Mouse (Mus musculus) myocyte (in vitro differentiated cells): ENCODE data around the gene H1f0. TPM values are rescaled to one million over a fixed set of nuclear protein-coding genes. Genes with fewer than 3 reads are reported as not detected.

ENCODE experiments used
- H3K27me3 ChIP-seq: one replicate; pipeline ENCODE4 v1.6.1; 2011; ENCODE audit not compliant: control insufficient read depth, insufficient read depth, insufficient read length
- H3K36me3 ChIP-seq: one replicate; pipeline ENCODE4 v1.6.1; 2011; ENCODE audit not compliant: control insufficient read depth, insufficient read depth
- H3K4me2 ChIP-seq: one replicate; pipeline ENCODE4 v1.6.1; 2011; ENCODE audit warnings: low read depth, control low read depth
- H3K4me3 ChIP-seq: one replicate; pipeline ENCODE4 v1.5.1; 2011; ENCODE audit warnings: mild to moderate bottlenecking, control low read depth, moderate library complexity
- H3K79me2 ChIP-seq: one replicate; pipeline ENCODE4 v1.6.1; 2011; ENCODE audit not compliant: control insufficient read depth, insufficient read depth
- H3ac ChIP-seq: one replicate; pipeline ENCODE4 v1.6.1; 2011; ENCODE audit not compliant: control insufficient read depth, insufficient read length
- CEBPB ChIP-seq: IDR thresholded peaks from 2 replicates; pipeline ENCODE4 v1.6.1; 2011; ENCODE audit warnings: mild to moderate bottlenecking, moderate library complexity; ENCODE audit not compliant: poor library complexity, insufficient read depth, severe bottlenecking
- E2F4 ChIP-seq: IDR thresholded peaks from one replicate; pipeline ENCODE4 v1.6.1; 2011; ENCODE audit warnings: mild to moderate bottlenecking, control low read depth, moderate library complexity; ENCODE audit not compliant: insufficient read depth
- MAX ChIP-seq: IDR thresholded peaks from one replicate; pipeline ENCODE4 v1.6.1; 2011; ENCODE audit warnings: low read depth, mild to moderate bottlenecking, control low read depth
- MYOD1 ChIP-seq, 3 experiments: IDR thresholded peaks; one replicate each; pipeline ENCODE4 v1.6.1; 2011; ENCODE audit warnings: control low read depth in 2 of 3, low read depth in 2 of 3, mild to moderate bottlenecking in 2 of 3, moderate library complexity in 1 of 3; ENCODE audit not compliant: insufficient read length in 2 of 3, control insufficient read depth in 1 of 3
- MYOG ChIP-seq, 3 experiments: IDR thresholded peaks; one replicate each; pipeline ENCODE4 v1.6.1; 2011; ENCODE audit warnings: control low read depth in 2 of 3, low read depth in 2 of 3, mild to moderate bottlenecking in 2 of 3; ENCODE audit not compliant: insufficient read length in 2 of 3, control insufficient read depth in 1 of 3, insufficient read depth in 1 of 3
- POLR2A ChIP-seq: IDR thresholded peaks from one replicate; pipeline ENCODE4 v1.6.1; 2011; ENCODE audit warnings: low read depth, mild to moderate bottlenecking, control low read depth, moderate library complexity; ENCODE audit not compliant: insufficient read length
- POLR2AphosphoS2 ChIP-seq: IDR thresholded peaks from one replicate; pipeline ENCODE4 v1.6.1; 2011; ENCODE audit warnings: low read depth, control low read depth; ENCODE audit not compliant: insufficient read length
- REST ChIP-seq: IDR thresholded peaks from one replicate; pipeline ENCODE4 v1.6.1; 2011; ENCODE audit warnings: mild to moderate bottlenecking, control low read depth, moderate library complexity; ENCODE audit not compliant: insufficient read depth, insufficient read length
- SRF ChIP-seq: IDR thresholded peaks from one replicate; pipeline ENCODE4 v1.6.1; 2011; ENCODE audit warnings: low read depth; ENCODE audit not compliant: control insufficient read depth, insufficient read length
- TCF12 ChIP-seq: IDR thresholded peaks from one replicate; pipeline ENCODE4 v1.6.1; 2011; ENCODE audit warnings: mild to moderate bottlenecking, control low read depth; ENCODE audit not compliant: poor library complexity, insufficient read depth, severe bottlenecking
- TCF3 ChIP-seq: IDR thresholded peaks from one replicate; pipeline ENCODE4 v1.6.1; 2011; ENCODE audit warnings: low read depth, control low read depth; ENCODE audit not compliant: insufficient read length
- USF1 ChIP-seq: IDR thresholded peaks from one replicate; pipeline ENCODE4 v1.6.1; 2011; ENCODE audit warnings: low read depth, mild to moderate bottlenecking, control low read depth, moderate library complexity
- polyA plus RNA-seq: library from polyadenylated mRNA; unstranded; fragments of >200 nt; fragmentation: generic; extraction: Trizol; gene quantifications from one replicate; pipeline ENCODE4 v1.2.1, GENCODE M21; 2012; ENCODE audit warnings: missing spikeins

H1f0 gene
- polyA plus RNA-seq, 1 experiment = 423 TPM

GRCm38 (mm10) chr15:78995916-78996315 lies 32.3 kb upstream of the H1f0 start:
- no peak overlapping the region for H3K4me3 ChIP-seq
- no peak overlapping the region for H3ac ChIP-seq
- no peak overlapping the region for H3K4me2 ChIP-seq
- no peaks in the 10 kb centered on the region for H3K36me3 ChIP-seq
- no peaks in the 10 kb centered on the region for H3K79me2 ChIP-seq
- no peaks in the 10 kb centered on the region for H3K27me3 ChIP-seq
- TF ChIP-seq TCF12 = no peak
- TF ChIP-seq MYOG (IDR thresholded peaks at IDR 0.05; ENCODE audit: control insufficient read depth in 1 of 3, insufficient read depth in 1 of 3, insufficient read length in 2 of 3, low read depth in 2 of 3) = no peak
- TF ChIP-seq CEBPB = no peak
- no peak for TF ChIP-seq TCF3
- TF ChIP-seq SRF = no peak
- no peak for TF ChIP-seq MYOD1 (IDR thresholded peaks at IDR 0.05; ENCODE audit: control insufficient read depth in 1 of 3, insufficient read length in 2 of 3, low read depth in 2 of 3)
- TF ChIP-seq POLR2A = no peak
- TF ChIP-seq MAX = no peak
- no peak for TF ChIP-seq USF1
- TF ChIP-seq REST = no peak
- TF ChIP-seq POLR2AphosphoS2 = no peak
- no peak for TF ChIP-seq E2F4

- TF ChIP-seq USF1 (no peak), POLR2A (no peak), SRF (no peak), REST (no peak), MAX (no peak), MYOG (IDR thresholded peaks at IDR 0.05; ENCODE audit: control insufficient read depth in 1 of 3, insufficient read depth in 1 of 3, insufficient read length in 2 of 3, low read depth in 2 of 3) (no peak), TCF3 (no peak), POLR2AphosphoS2 (no peak), MYOD1 (IDR thresholded peaks at IDR 0.05; ENCODE audit: control insufficient read depth in 1 of 3, insufficient read length in 2 of 3, low read depth in 2 of 3) (no peak), E2F4 (no peak), TCF12 (no peak), CEBPB (no peak)
- Histone ChIP-seq H3K4me3 (no peak overlapping the region), H3K36me3 (no peaks in the 10 kb centered on the region)
Observed at GRCm38 (mm10) chr15:78996663-78997062, 31.6 kb upstream of the H1f0 start.

GRCm38 (mm10) chr15:78998348-78998747 lies 29.9 kb upstream of the H1f0 start:
- Histone ChIP-seq H3K36me3 (no peaks in the 10 kb centered on the region), H3K4me2 (no peak overlapping the region), H3K4me3 (no peak overlapping the region), H3ac (no peak overlapping the region), H3K27me3 (no peaks in the 10 kb centered on the region), H3K79me2 (no peaks in the 10 kb centered on the region)
- TF ChIP-seq E2F4 (no peak), POLR2AphosphoS2 (no peak), SRF (no peak), REST (no peak), MYOG (IDR thresholded peaks at IDR 0.05; ENCODE audit: control insufficient read depth in 1 of 3, insufficient read depth in 1 of 3, insufficient read length in 2 of 3, low read depth in 2 of 3) (no peak), USF1 (no peak), TCF3 (no peak), CEBPB (no peak), MAX (no peak), TCF12 (no peak)

More at GRCm38 (mm10) chr15:78996663-78997062, 31.6 kb upstream of the H1f0 start:
- Histone ChIP-seq H3ac (no peak overlapping the region), H3K79me2 (no peaks in the 10 kb centered on the region), H3K4me2 (no peak overlapping the region), H3K27me3 (no peaks in the 10 kb centered on the region)

GRCm38 (mm10) chr15:78999586-78999985 lies 28.7 kb upstream of the H1f0 start:
- TF ChIP-seq CEBPB (no peak), SRF (no peak), TCF3 (no peak), MAX (no peak)
- Histone ChIP-seq H3K36me3 (no peaks in the 10 kb centered on the region), H3ac (no peak overlapping the region), H3K79me2 (no peaks in the 10 kb centered on the region), H3K4me2 (no peak overlapping the region), H3K27me3 (no peaks in the 10 kb centered on the region), H3K4me3 (no peak overlapping the region)

GRCm38 (mm10) chr15:79000357-79000791 lies 27.9 kb upstream of the H1f0 start:
- H3K36me3 ChIP-seq = no peaks in the 10 kb centered on the region
- no peak overlapping the region for H3ac ChIP-seq
- no peaks in the 10 kb centered on the region for H3K27me3 ChIP-seq
- H3K79me2 ChIP-seq = no peaks in the 10 kb centered on the region
- no peak overlapping the region for H3K4me2 ChIP-seq
- H3K4me3 ChIP-seq = no peak overlapping the region
- TF ChIP-seq POLR2AphosphoS2 (peak; percentile 11), MYOD1 (IDR thresholded peaks at IDR 0.05; ENCODE audit: control insufficient read depth in 1 of 3, insufficient read length in 2 of 3, low read depth in 2 of 3) (no peak)
